Mouse (Mus musculus): ENCODE data around the gene Dcun1d3. TPM values are rescaled to one million over a fixed set of nuclear protein-coding genes. Genes with fewer than 3 reads are reported as not detected.

Gene Dcun1d3
- polyA plus RNA-seq, 1 experiment from 2014 or later: 12.2 TPM

DNA sequence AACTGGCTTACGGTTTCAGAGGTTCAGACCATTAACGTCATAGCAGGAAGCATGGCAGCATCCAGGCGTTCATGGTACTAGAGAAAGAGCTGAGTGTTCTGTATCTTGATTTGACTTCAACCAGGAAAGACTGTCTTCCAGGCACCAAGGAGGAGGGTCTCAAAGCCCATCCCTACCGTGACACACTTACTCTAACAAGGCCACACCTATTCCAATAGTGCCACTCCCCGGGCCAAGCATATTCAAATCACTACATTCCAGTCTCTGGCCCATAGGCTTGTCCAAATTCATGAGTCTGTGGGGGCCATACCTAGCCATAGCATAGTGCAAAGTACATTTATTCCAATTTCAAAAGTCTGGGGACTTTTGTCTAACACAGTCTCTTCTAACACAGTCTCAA is 88.7 kb downstream of the Dcun1d3 start:
- H3K36me3 ChIP-seq (ENCODE audit: control insufficient read depth, insufficient read depth, low read length): no peaks in the 10 kb centered on the region; the same call in 1 of the 2 replicates
- no peak overlapping the region for H3K9ac ChIP-seq (replicated peaks; ENCODE audit: low read length)
- no peak overlapping the region for H3K4me3 ChIP-seq (replicated peaks; ENCODE audit: low read depth, low read length)
- 95% methylated on average over 5 of the region's 5 CpGs for WGBS
- H3K4me2 ChIP-seq (ENCODE audit: low read length): no peak overlapping the region
- no peaks in the 10 kb centered on the region for H3K9me3 ChIP-seq (ENCODE audit: control insufficient read depth, low read length)
- ATAC-seq (ENCODE audit: low FRiP score, low TSS enrichment): no peak
- DNase-seq: no peak
- no peak overlapping the region for H3K27ac ChIP-seq (replicated peaks; ENCODE audit: low read depth, low read length)
- H3K27me3 ChIP-seq (ENCODE audit: control insufficient read depth, insufficient read depth, low read length): no peaks in the 10 kb centered on the region
- no peaks in the 10 kb centered on the region for H3K4me1 ChIP-seq (ENCODE audit: control insufficient read depth, insufficient read depth, low read length)

Other genes with a start within 250 kb of the Dcun1d3 start
- not detected in 2 replicates for gene Acsm4, start 206.3 kb downstream of the Dcun1d3 start, polyA plus RNA-seq (2014; fragmentation: Nextera tagmentation; extraction: Ambion mirVana)
- gene Thumpd1, start 175.5 kb downstream of the Dcun1d3 start, polyA plus RNA-seq (2014; fragmentation: Nextera tagmentation; extraction: Ambion mirVana): 71.3 and 94.4 TPM in 2 replicates
- 0.34 TPM in 1 of 2 replicates, not detected in the other for gene Acsm3, start 135.4 kb downstream of the Dcun1d3 start, polyA plus RNA-seq (2014; fragmentation: Nextera tagmentation; extraction: Ambion mirVana)
- 9.4 and 11.6 TPM in 2 replicates for gene Rexo5, start 102.3 kb downstream of the Dcun1d3 start, polyA plus RNA-seq (2014; fragmentation: Nextera tagmentation; extraction: Ambion mirVana)
- gene Eri2, start 102.2 kb downstream of the Dcun1d3 start, polyA plus RNA-seq (2014; fragmentation: Nextera tagmentation; extraction: Ambion mirVana): 19.2 and 25.5 TPM in 2 replicates
- 22.8 and 23.7 TPM in 2 replicates for gene Lyrm1, start 437 bp downstream of the Dcun1d3 start, polyA plus RNA-seq (2014; fragmentation: Nextera tagmentation; extraction: Ambion mirVana)
- gene Dnah3, start 199.0 kb upstream of the Dcun1d3 start, polyA plus RNA-seq (2014; fragmentation: Nextera tagmentation; extraction: Ambion mirVana): 0.04 TPM in 1 of 2 replicates, not detected in the other
- 9.5 and 33.7 TPM in 2 replicates for gene Tmem159, start 206.1 kb upstream of the Dcun1d3 start, polyA plus RNA-seq (2014; fragmentation: Nextera tagmentation; extraction: Ambion mirVana)
- not detected in 2 replicates for gene Zp2, start 249.0 kb upstream of the Dcun1d3 start, polyA plus RNA-seq (2014; fragmentation: Nextera tagmentation; extraction: Ambion mirVana)